Mouse (Mus musculus) brain, embryonic 14.5 days (tissue): ENCODE results near the gene Olfr1425. TPM values are rescaled to one million over a fixed set of nuclear protein-coding genes. Genes with fewer than 3 reads are reported as not detected.

Experiments
- DNase-seq: peaks from one replicate; pipeline ENCODE4 v3.0.0-alpha.2; 2011; ENCODE audit warnings: low read depth
- CTCF ChIP-seq: fragments of 200-500 bp; IDR thresholded peaks from 2 replicates; pipeline ENCODE4 v1.5.1; 2012; ENCODE audit warnings: inconsistent platforms, mild to moderate bottlenecking, moderate library complexity, borderline replicate concordance; ENCODE audit not compliant: insufficient read depth, insufficient read length; ENCODE audit errors: extremely low read depth
- POLR2A ChIP-seq: fragments of 200-500 bp; IDR thresholded peaks from 2 replicates; pipeline ENCODE4 v1.6.1; 2012; ENCODE audit warnings: mild to moderate bottlenecking, inconsistent platforms, borderline replicate concordance; ENCODE audit not compliant: poor library complexity, insufficient read depth, insufficient read length, severe bottlenecking; ENCODE audit errors: extremely low read depth
- polyA plus RNA-seq: library from polyadenylated mRNA; depleted of rRNA; stranded (reverse); fragments of >200 nt; gene quantifications from 2 replicates; pipeline ENCODE4 v1.2.3, GENCODE M21; 2012; rRNA removed

The Olfr1425 gene
- polyA plus RNA-seq, 1 experiment = not detected

DNA sequence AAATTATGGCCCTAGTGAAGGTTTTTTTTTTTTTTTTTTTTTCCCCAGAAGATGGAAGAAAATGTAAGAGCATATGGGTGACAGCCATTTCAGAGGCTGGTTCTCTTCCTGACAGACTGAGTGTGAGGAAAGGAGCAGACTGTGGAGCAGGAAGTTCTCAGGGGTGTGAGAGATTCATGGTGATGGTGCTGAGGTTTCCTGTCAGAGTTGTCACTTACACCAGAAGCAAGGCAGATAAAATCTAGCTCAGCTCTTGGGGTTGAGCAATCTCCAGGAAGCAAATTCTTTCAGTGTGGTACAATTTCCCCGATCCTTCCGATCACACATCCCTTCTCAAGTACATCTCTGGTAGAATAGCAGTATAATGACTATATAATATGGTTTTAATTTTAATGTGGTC, 50.9 kb downstream of the Olfr1425 start:
- TF ChIP-seq POLR2A (no peak), CTCF (no peak)
- DNase-seq = no peak

DNA sequence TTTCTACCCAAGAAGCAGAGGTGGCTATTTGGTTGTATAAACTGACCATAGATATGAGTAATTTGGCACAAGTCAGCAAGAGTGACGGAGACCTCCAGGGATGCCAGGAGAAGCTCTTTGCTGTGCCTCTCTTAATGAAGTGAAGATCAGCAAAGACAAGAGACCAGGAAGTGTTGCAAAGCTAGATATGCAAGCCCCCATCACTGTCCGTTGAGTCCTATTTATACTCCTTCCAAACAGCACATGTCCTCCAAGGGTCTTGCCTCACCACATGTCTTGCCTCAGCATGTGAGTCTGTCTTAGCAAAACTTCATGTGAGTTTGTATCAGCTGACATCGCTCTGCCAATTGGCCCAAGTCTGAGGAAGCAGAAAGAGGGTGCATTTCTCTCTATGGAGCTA, 52.2 kb downstream of the Olfr1425 start:
- no peak for DNase-seq

DNA sequence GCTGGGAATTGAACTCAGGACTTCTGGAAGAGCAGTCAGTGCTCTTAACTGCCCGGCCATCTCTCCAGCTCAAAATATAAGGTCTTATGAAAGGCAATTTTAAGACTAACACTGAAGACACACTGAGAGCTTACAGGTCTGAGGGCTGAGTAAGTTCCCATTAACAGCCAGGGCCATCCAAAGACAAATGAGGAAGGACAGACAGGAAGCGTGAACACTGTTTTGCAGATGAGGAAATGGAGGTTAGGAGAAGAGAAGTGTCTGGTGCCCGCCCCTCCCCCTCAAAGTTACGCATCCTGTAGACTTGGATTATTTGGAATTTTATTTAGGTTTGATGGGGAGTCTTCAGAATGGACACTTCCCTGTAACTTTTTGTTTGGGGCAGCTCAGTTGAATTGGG, 53.4 kb downstream of the Olfr1425 start:
- DNase-seq = no peak
- TF ChIP-seq POLR2A (no peak), CTCF (no peak)

More for the DNA sequence above, 52.2 kb downstream of the Olfr1425 start:
- TF ChIP-seq POLR2A (no peak), CTCF (no peak)

Other genes starting within 250 kb of the Olfr1425 start
- gene Olfr1417, start 238.5 kb downstream of the Olfr1425 start, polyA plus RNA-seq = 0.05 TPM in 1 of 2 replicates, not detected in the other
- not detected in 2 replicates for gene Olfr1418, start 216.7 kb downstream of the Olfr1425 start, polyA plus RNA-seq
- gene Olfr1419, start 202.6 kb downstream of the Olfr1425 start, polyA plus RNA-seq = 0.05 TPM in 2 replicates
- not detected in 2 replicates for gene Olfr1420, start 191.2 kb downstream of the Olfr1425 start, polyA plus RNA-seq
- gene Patl1, start 165.3 kb downstream of the Olfr1425 start, polyA plus RNA-seq = 38.0 and 38.6 TPM in 2 replicates
- 31.1 and 35.8 TPM in 2 replicates for gene Osbp, start 111.8 kb downstream of the Olfr1425 start, polyA plus RNA-seq
- gene Olfr1423, start 36.4 kb downstream of the Olfr1425 start, polyA plus RNA-seq = not detected in 2 replicates
- gene Olfr1424, start 15.0 kb downstream of the Olfr1425 start, polyA plus RNA-seq = not detected in 2 replicates
- not detected in 2 replicates for gene Olfr1426, start 14.3 kb upstream of the Olfr1425 start, polyA plus RNA-seq
- gene Olfr1427, start 25.6 kb upstream of the Olfr1425 start, polyA plus RNA-seq = not detected in 2 replicates
- not detected in 2 replicates for gene Olfr1428, start 38.2 kb upstream of the Olfr1425 start, polyA plus RNA-seq
- gene Olfr76, start 45.5 kb upstream of the Olfr1425 start, polyA plus RNA-seq = not detected in 2 replicates
- not detected in 2 replicates for gene Olfr1555-ps1, start 92.4 kb upstream of the Olfr1425 start, polyA plus RNA-seq
- not detected in 2 replicates for gene Olfr1431, start 122.9 kb upstream of the Olfr1425 start, polyA plus RNA-seq
- gene Olfr1432, start 154.9 kb upstream of the Olfr1425 start, polyA plus RNA-seq = not detected in 2 replicates
- gene Olfr262, start 163.9 kb upstream of the Olfr1425 start, polyA plus RNA-seq = not detected in 2 replicates
- not detected in 2 replicates for gene Olfr235, start 183.3 kb upstream of the Olfr1425 start, polyA plus RNA-seq
- not detected in 2 replicates for gene Olfr1434, start 202.1 kb upstream of the Olfr1425 start, polyA plus RNA-seq
- gene Olfr1436, start 221.4 kb upstream of the Olfr1425 start, polyA plus RNA-seq = not detected in 2 replicates
- gene Olfr1437, start 247.4 kb upstream of the Olfr1425 start, polyA plus RNA-seq = not detected in 2 replicates